Mouse (Mus musculus): ENCODE measurements around the gene Lmtk2. TPM values are rescaled to one million over a fixed set of nuclear protein-coding genes. Genes with fewer than 3 reads are reported as not detected.
A peak's percentile ranks its signal among the peaks of the same experiment; 100 is the strongest.

Lmtk2 gene
- total and polyA plus RNA-seq, 3 experiments, result 12.6 to 14.8 TPM; not detected in 1

GRCm38 (mm10) chr5:144098640-144098929 is 1.7 kb upstream of the Lmtk2 start:
- DNase-seq (ENCODE audit: low read depth, low spot score), result no peak
- Histone ChIP-seq H3K9me3 (replicated peaks; ENCODE audit: insufficient read depth, low read length) (no peaks in the 10 kb centered on the region), H3K4me3 (ENCODE audit: control insufficient read depth in 1 of 2, insufficient read depth in 1 of 2, low read depth in 2 of 2, low read length in 2 of 2) (no peak overlapping the region), H3K36me3 (ENCODE audit: control insufficient read depth in 1 of 2, insufficient read depth in 2 of 2, low read length in 2 of 2) (peaks cover 0 to 16% of the 10 kb centered on the region in 2 experiments; a peak in 2 of 4 replicates), H3K27ac (ENCODE audit: control insufficient read depth, low read depth, low read length) (no peak overlapping the region), H3K4me1 (ENCODE audit: control insufficient read depth in 1 of 2, insufficient read depth in 2 of 2, low read length in 2 of 2) (peaks cover 0 to 18% of the 10 kb centered on the region in 2 experiments; a peak in 3 of 4 replicates), H3K9ac (ENCODE audit: control insufficient read depth, low read depth, low read length, poor library complexity, severe bottlenecking) (no peak overlapping the region), H3K27me3 (ENCODE audit: control insufficient read depth in 1 of 2, insufficient read depth in 2 of 2, low read length in 2 of 2) (peaks cover 0 to 11% of the 10 kb centered on the region in 2 experiments; a peak in 3 of 4 replicates), H3K79me2 (ENCODE audit: control insufficient read depth, insufficient read depth, low read length, poor library complexity) (peaks cover 27% of the 10 kb centered on the region)
- TF ChIP-seq MYB (IDR thresholded peaks at IDR 0.05; ENCODE audit: low read depth, low read length) (no peak), USF1 (IDR thresholded peaks at IDR 0.05; ENCODE audit: low read depth, low read length) (no peak), ZC3H11A (IDR thresholded peaks at IDR 0.05; ENCODE audit: low read depth, low read length) (no peak), ZMIZ1 (IDR thresholded peaks at IDR 0.05; ENCODE audit: low read depth, low read length) (no peak), POLR2A (IDR thresholded peaks at IDR 0.05; ENCODE audit: control insufficient read depth in 1 of 2, insufficient read depth in 1 of 2, low read depth in 1 of 2, low read length in 2 of 2, poor library complexity in 1 of 2) (no peak), SIN3A (IDR thresholded peaks at IDR 0.05; ENCODE audit: low read length) (no peak), ZNF384 (IDR thresholded peaks at IDR 0.05; ENCODE audit: low read depth, low read length) (no peak), ELF1 (IDR thresholded peaks at IDR 0.05; ENCODE audit: low read depth, low read length) (no peak), NELFE (IDR thresholded peaks at IDR 0.05; ENCODE audit: low read depth, low read length) (no peak), MAFK (IDR thresholded peaks at IDR 0.05; ENCODE audit: borderline replicate concordance, low read depth, low read length) (no peak), MAX (IDR thresholded peaks at IDR 0.05; ENCODE audit: low read length) (no peak), MAZ (IDR thresholded peaks at IDR 0.05; ENCODE audit: low read depth, low read length) (no peak), TBP (IDR thresholded peaks at IDR 0.05; ENCODE audit: low read depth, low read length) (no peak), CTCF (IDR thresholded peaks at IDR 0.05 in 2 of 3, conservative IDR thresholded peaks at IDR 0.05 in 1 of 3; ENCODE audit: control insufficient read depth in 1 of 3, insufficient read depth in 1 of 3, low read depth in 2 of 3, low read length in 3 of 3, poor library complexity in 1 of 3, severe bottlenecking in 1 of 3) (no peak)

GRCm38 (mm10) chr5:144100948-144101347 is 712 bp downstream of the Lmtk2 start:
- peak overlapping the region; percentile 95 for H3K9ac ChIP-seq (ENCODE audit: control insufficient read depth, low read depth, low read length, poor library complexity, severe bottlenecking)
- peak; percentile 60 for DNase-seq (ENCODE audit: low read depth, low spot score)
- H3K27ac ChIP-seq (ENCODE audit: control insufficient read depth, low read depth, low read length), result peak overlapping the region; percentile 38; the same call in 1 of the 2 replicates
- TF ChIP-seq EP300 (IDR thresholded peaks at IDR 0.05; ENCODE audit: low read depth in 1 of 2, low read length in 2 of 2), result no peak
- TF ChIP-seq POLR2AphosphoS2 (IDR thresholded peaks at IDR 0.05; ENCODE audit: low read length), result no peak
- no peak for TF ChIP-seq ZKSCAN1 (IDR thresholded peaks at IDR 0.05; ENCODE audit: low read depth, low read length)
- no peak for TF ChIP-seq ZMIZ1 (IDR thresholded peaks at IDR 0.05; ENCODE audit: low read depth, low read length)
- peak; percentile 34; the same call in 1 of the 2 replicates for TF ChIP-seq USF1 (IDR thresholded peaks at IDR 0.05; ENCODE audit: low read depth, low read length)
- TF ChIP-seq NRF1 (IDR thresholded peaks at IDR 0.05; ENCODE audit: insufficient read depth, low read depth, low read length, poor library complexity, severe bottlenecking), result no peak
- TF ChIP-seq CTCF (IDR thresholded peaks at IDR 0.05 in 2 of 3, conservative IDR thresholded peaks at IDR 0.05 in 1 of 3; ENCODE audit: control insufficient read depth in 1 of 3, insufficient read depth in 1 of 3, low read depth in 2 of 3, low read length in 3 of 3, poor library complexity in 1 of 3, severe bottlenecking in 1 of 3), result no peak
- no peak for TF ChIP-seq CHD1 (IDR thresholded peaks at IDR 0.05; ENCODE audit: low read depth, low read length)
- peak; percentile 91 for TF ChIP-seq ZNF384 (IDR thresholded peaks at IDR 0.05; ENCODE audit: low read depth, low read length)
- no peak for TF ChIP-seq UBTF (IDR thresholded peaks at IDR 0.05; ENCODE audit: borderline replicate concordance, insufficient read depth, low read depth, low read length)
- TF ChIP-seq CHD2 (IDR thresholded peaks at IDR 0.05; ENCODE audit: low read length), result no peak
- no peak for TF ChIP-seq NELFE (IDR thresholded peaks at IDR 0.05; ENCODE audit: low read depth, low read length)
- TF ChIP-seq MAFK (IDR thresholded peaks at IDR 0.05; ENCODE audit: borderline replicate concordance, low read depth, low read length), result no peak
- no peak for TF ChIP-seq GATA1 (IDR thresholded peaks at IDR 0.05; ENCODE audit: low read depth, low read length)
- no peak for TF ChIP-seq MAX (IDR thresholded peaks at IDR 0.05; ENCODE audit: low read length)
- no peak for TF ChIP-seq USF2 (IDR thresholded peaks at IDR 0.05; ENCODE audit: borderline replicate concordance in 1 of 2, insufficient read depth in 1 of 2, low read depth in 1 of 2, low read length in 2 of 2)
- TF ChIP-seq TCF12 (IDR thresholded peaks at IDR 0.05; ENCODE audit: low read depth, low read length), result no peak
- no peak for TF ChIP-seq ZC3H11A (IDR thresholded peaks at IDR 0.05; ENCODE audit: low read depth, low read length)
- TF ChIP-seq MYB (IDR thresholded peaks at IDR 0.05; ENCODE audit: low read depth, low read length), result no peak
- TF ChIP-seq JUND (IDR thresholded peaks at IDR 0.05; ENCODE audit: low read depth, low read length), result no peak
- no peak for TF ChIP-seq ETS1 (IDR thresholded peaks at IDR 0.05; ENCODE audit: low read depth, low read length)
- TF ChIP-seq TBP (IDR thresholded peaks at IDR 0.05; ENCODE audit: low read depth, low read length), result no peak
- TF ChIP-seq SIN3A (IDR thresholded peaks at IDR 0.05; ENCODE audit: low read length), result peak; percentile 64; the same call in 1 of the 2 replicates
- peaks cover 0 to 34% of the 10 kb centered on the region in 2 experiments; a peak in 2 of 4 replicates for H3K36me3 ChIP-seq (ENCODE audit: control insufficient read depth in 1 of 2, insufficient read depth in 2 of 2, low read length in 2 of 2)
- no peaks in the 10 kb centered on the region for H3K9me3 ChIP-seq (replicated peaks; ENCODE audit: insufficient read depth, low read length)
- H3K4me1 ChIP-seq (ENCODE audit: control insufficient read depth in 1 of 2, insufficient read depth in 2 of 2, low read length in 2 of 2), result peaks cover 3 to 30% of the 10 kb centered on the region in 2 experiments
- H3K4me3 ChIP-seq (ENCODE audit: control insufficient read depth in 1 of 2, insufficient read depth in 1 of 2, low read depth in 2 of 2, low read length in 2 of 2), result peak overlapping the region; percentile 85 to 95
- H3K27me3 ChIP-seq (ENCODE audit: control insufficient read depth in 1 of 2, insufficient read depth in 2 of 2, low read length in 2 of 2), result peaks cover 0 to 11% of the 10 kb centered on the region in 2 experiments; a peak in 3 of 4 replicates
- peaks cover 41% of the 10 kb centered on the region for H3K79me2 ChIP-seq (ENCODE audit: control insufficient read depth, insufficient read depth, low read length, poor library complexity)
